12 mouse cellular contexts compared by ENCODE assay signal in genomic region chr3:79994029-79994539, GRCm38 (mm10).
DNase-seq lines count a peak whose midpoint lies in the region; ATAC-seq and TF ChIP-seq lines count a peak whose summit lies in the region.
"Had no signal": no experiment of that assay in that cellular context is flagged by ENCODE, and none has a peak within 500 bp of the region (broad histone marks: within the 10 kb centered on the region; RNA-seq: fewer than 3 reads in every experiment).

No protein-coding gene starts in this region.

- peak overlapping the region; percentile 37; the same call in 1 of the 2 replicates for H3K27ac ChIP-seq in lung, embryonic 15.5 days
- H3K27ac ChIP-seq in embryonic fibroblast, embryonic 13.5 days (ENCODE audit: insufficient read depth, low read length): peak overlapping the region; percentile 97
- no peak overlapping the region for H3K27ac ChIP-seq in stomach, embryonic 14.5 days (ENCODE audit: low read length)
- H3K27ac ChIP-seq in limb, embryonic 10.5 days: no peak overlapping the region
- H3K27ac ChIP-seq: hindbrain, embryonic 14.5 days; midbrain, embryonic 12.5 days had no signal

- no peak for TF ChIP-seq POLR2A in embryonic fibroblast, embryonic 13.5 days (IDR thresholded peaks at IDR 0.05; ENCODE audit: low read depth, low read length)

- peak; percentile 64; the same call in 1 of the 2 replicates for ATAC-seq in lung, embryonic 15.5 days (ENCODE audit: borderline replicate concordance, extremely low read depth, low FRiP score, low TSS enrichment)
- peak; percentile 37 to 45; a peak in 2 of 4 replicates for ATAC-seq in hematopoietic stem cell, adult 5-6 weeks (replicated peaks in 1 of 2; ENCODE audit: insufficient read depth in 1 of 2, low FRiP score in 2 of 2, low TSS enrichment in 1 of 2, low read depth in 1 of 2, poor library complexity in 2 of 2, severe bottlenecking in 2 of 2)
- peak; percentile 80 for ATAC-seq in stomach, embryonic 14.5 days (ENCODE audit: insufficient number of reproducible peaks, insufficient read depth, low FRiP score, low read depth)

- H3K9me3 ChIP-seq in lung, embryonic 15.5 days: no peaks in the 10 kb centered on the region
- no peaks in the 10 kb centered on the region for H3K9me3 ChIP-seq in stomach, embryonic 14.5 days (ENCODE audit: control insufficient read depth, low read depth, low read length)
- no peaks in the 10 kb centered on the region for H3K9me3 ChIP-seq in limb, embryonic 10.5 days (replicated peaks)
- H3K9me3 ChIP-seq: midbrain, embryonic 12.5 days had no signal

- no peak overlapping the region for H3K4me2 ChIP-seq in lung, embryonic 15.5 days
- H3K4me2 ChIP-seq in stomach, embryonic 14.5 days (replicated peaks; ENCODE audit: low read depth, low read length): no peak overlapping the region
- H3K4me2 ChIP-seq: hindbrain, embryonic 14.5 days; midbrain, embryonic 12.5 days had no signal

- no peaks in the 10 kb centered on the region for H3K36me3 ChIP-seq in lung, embryonic 15.5 days
- H3K36me3 ChIP-seq in stomach, embryonic 14.5 days (ENCODE audit: control insufficient read depth, insufficient read depth, low read length): no peaks in the 10 kb centered on the region
- H3K36me3 ChIP-seq in limb, embryonic 10.5 days: no peaks in the 10 kb centered on the region
- H3K36me3 ChIP-seq: midbrain, embryonic 12.5 days had no signal

- WGBS in lung, embryonic 15.5 days: 8% methylated on average over 5 of the region's 5 CpGs
- WGBS in stomach, embryonic 14.5 days: 22% methylated on average over 5 of the region's 5 CpGs
- 76% methylated on average over 5 of the region's 5 CpGs for WGBS in limb, embryonic 10.5 days

- TF ChIP-seq CTCF in embryonic fibroblast, embryonic 13.5 days (IDR thresholded peaks at IDR 0.05; ENCODE audit: borderline replicate concordance, insufficient read depth, low read length): no peak

- peaks cover 14% of the 10 kb centered on the region; the same call in 1 of the 2 replicates for H3K4me1 ChIP-seq in lung, embryonic 15.5 days
- peaks cover 18% of the 10 kb centered on the region for H3K4me1 ChIP-seq in embryonic fibroblast, embryonic 13.5 days (ENCODE audit: control insufficient read depth, insufficient read depth, low read length)
- peaks cover 13% of the 10 kb centered on the region; the same call in 1 of the 2 replicates for H3K4me1 ChIP-seq in stomach, embryonic 14.5 days (ENCODE audit: control insufficient read depth, insufficient read depth, low read length)
- peaks cover 14% of the 10 kb centered on the region for H3K4me1 ChIP-seq in limb, embryonic 10.5 days
- H3K4me1 ChIP-seq: midbrain, embryonic 12.5 days had no signal

- no peaks in the 10 kb centered on the region for H3K27me3 ChIP-seq in lung, embryonic 15.5 days
- H3K27me3 ChIP-seq in stomach, embryonic 14.5 days (ENCODE audit: control insufficient read depth, insufficient read depth, low read length): no peaks in the 10 kb centered on the region
- H3K27me3 ChIP-seq in limb, embryonic 10.5 days (ENCODE audit: low read depth, poor library complexity, severe bottlenecking): no peaks in the 10 kb centered on the region
- H3K27me3 ChIP-seq: midbrain, embryonic 12.5 days had no signal

- no peak overlapping the region for H3K4me3 ChIP-seq in lung, embryonic 15.5 days
- no peak overlapping the region for H3K4me3 ChIP-seq in embryonic fibroblast, embryonic 13.5 days (ENCODE audit: insufficient read depth, low read length)
- H3K4me3 ChIP-seq in stomach, embryonic 14.5 days (ENCODE audit: low read depth, low read length): no peak overlapping the region
- H3K4me3 ChIP-seq in limb, embryonic 10.5 days: no peak overlapping the region
- H3K4me3 ChIP-seq: midbrain, embryonic 12.5 days had no signal

- no peak for DNase-seq in lung, adult 18-20 months
- DNase-seq in natural killer cell, adult 2 months (ENCODE audit: low spot score in 2 of 2): no peak
- DNase-seq in limb, embryonic 10.5 days (ENCODE audit: low spot score): no peak
- no peak for DNase-seq in embryo, embryonic 9.5 days (ENCODE audit: extremely low spot score)
- DNase-seq: cerebellum, postnatal 36 days; spleen, adult 18-20 months had no signal

- H3K9ac ChIP-seq in lung, embryonic 15.5 days: no peak overlapping the region
- no peak overlapping the region for H3K9ac ChIP-seq in stomach, embryonic 14.5 days (replicated peaks; ENCODE audit: low read depth, low read length)
- H3K9ac ChIP-seq: hindbrain, embryonic 14.5 days; midbrain, embryonic 12.5 days had no signal

Comparison
In these comparisons a context has a peak if more than half of its experiments do, and no peak if none do; other contexts are left out.
1. H3K27ac ChIP-seq: peak in lung, embryonic 15.5 days (single experiment) and embryonic fibroblast, embryonic 13.5 days (single experiment); none in stomach, embryonic 14.5 days (single experiment) and limb, embryonic 10.5 days (single experiment).
2. Peak in every context shown above with its lines, with median percentiles within 50 percentile points of each other: ATAC-seq.